Mouse (Mus musculus) E14TG2a.4 (cell line): ENCODE data around the gene Ehhadh.

ENCODE experiments used
- H3K27me3 ChIP-seq: 2 replicates; pipeline ENCODE4 v1.6.1; 2014; ENCODE audit warnings: low read length, control low read depth; ENCODE audit not compliant: insufficient read depth
- H3K36me3 ChIP-seq: 2 replicates; pipeline ENCODE4 v1.6.1; 2014; ENCODE audit warnings: low read length, control low read depth; ENCODE audit not compliant: insufficient read depth
- H3K4me1 ChIP-seq: replicated peaks from 2 replicates; pipeline ENCODE4 v1.6.1; 2014; ENCODE audit warnings: low read depth, low read length, control low read depth
- H3K4me3 ChIP-seq: replicated peaks from 2 replicates; pipeline ENCODE4 v1.5.1; 2014; ENCODE audit warnings: mild to moderate bottlenecking, low read length
- H3K9me3 ChIP-seq: 2 replicates; pipeline ENCODE4 v1.6.1; 2014; ENCODE audit warnings: low read length, control low read depth
- CTCF ChIP-seq: conservative IDR thresholded peaks from 2 replicates; pipeline ENCODE4 v1.5.1; 2014; ENCODE audit warnings: low read length
- NANOG ChIP-seq: IDR thresholded peaks from 2 replicates; pipeline ENCODE4 v1.6.1; 2014; ENCODE audit warnings: borderline replicate concordance, low read length, mixed read lengths
- POU5F1 ChIP-seq: IDR thresholded peaks from 2 replicates; pipeline ENCODE4 v1.6.1; 2014; ENCODE audit warnings: low read length, borderline replicate concordance

Gene Ehhadh

GRCm38 (mm10) chr16:21741542-21741941, 46.1 kb downstream of the Ehhadh start:
- TF ChIP-seq CTCF (no peak), POU5F1 (no peak), NANOG (no peak)
- H3K4me3 ChIP-seq, result no peak overlapping the region
- H3K36me3 ChIP-seq, result no peaks in the 10 kb centered on the region
- H3K9me3 ChIP-seq, result 0 out of 2 replicates have a peak, but pooled peaks cover 5% of the 10 kb centered on the region
- no peaks in the 10 kb centered on the region for H3K4me1 ChIP-seq
- no peaks in the 10 kb centered on the region for H3K27me3 ChIP-seq

- H3K9me3 ChIP-seq, result no peaks in the 10 kb centered on the region
- H3K4me1 ChIP-seq, result no peaks in the 10 kb centered on the region
- H3K36me3 ChIP-seq, result no peaks in the 10 kb centered on the region
- H3K4me3 ChIP-seq, result no peak overlapping the region
- no peaks in the 10 kb centered on the region for H3K27me3 ChIP-seq
- TF ChIP-seq NANOG, result no peak
- TF ChIP-seq POU5F1, result no peak
- no peak for TF ChIP-seq CTCF
Observed at GRCm38 (mm10) chr16:21735638-21736037, 52.0 kb downstream of the Ehhadh start.

- H3K4me1 ChIP-seq, result no peaks in the 10 kb centered on the region
- TF ChIP-seq CTCF (peak; percentile 73), NANOG (no peak)
- H3K36me3 ChIP-seq, result no peaks in the 10 kb centered on the region
- no peaks in the 10 kb centered on the region for H3K9me3 ChIP-seq
- H3K27me3 ChIP-seq, result no peaks in the 10 kb centered on the region
- H3K4me3 ChIP-seq, result no peak overlapping the region
Observed at GRCm38 (mm10) chr16:21727897-21728364, 59.7 kb downstream of the Ehhadh start.

GRCm38 (mm10) chr16:21727421-21727820, 60.2 kb downstream of the Ehhadh start:
- Histone ChIP-seq H3K4me3 (no peak overlapping the region), H3K9me3 (no peaks in the 10 kb centered on the region), H3K4me1 (no peaks in the 10 kb centered on the region), H3K36me3 (no peaks in the 10 kb centered on the region), H3K27me3 (no peaks in the 10 kb centered on the region)
- TF ChIP-seq NANOG, result no peak
- no peak for TF ChIP-seq CTCF
- no peak for TF ChIP-seq POU5F1

GRCm38 (mm10) chr16:21724261-21724660, 63.3 kb downstream of the Ehhadh start:
- 0 out of 2 replicates have a peak, but pooled peaks cover 2% of the 10 kb centered on the region for H3K27me3 ChIP-seq
- TF ChIP-seq POU5F1 (no peak), CTCF (no peak)
- H3K9me3 ChIP-seq, result no peaks in the 10 kb centered on the region
- no peak overlapping the region for H3K4me3 ChIP-seq
- no peaks in the 10 kb centered on the region for H3K36me3 ChIP-seq
- H3K4me1 ChIP-seq, result peaks cover 5% of the 10 kb centered on the region; the same call in 1 of the 2 replicates

- Histone ChIP-seq H3K9me3 (no peaks in the 10 kb centered on the region), H3K4me1 (peaks cover 10% of the 10 kb centered on the region; the same call in 1 of the 2 replicates), H3K27me3 (0 out of 2 replicates have a peak, but pooled peaks cover 2% of the 10 kb centered on the region), H3K36me3 (no peaks in the 10 kb centered on the region), H3K4me3 (no peak overlapping the region)
- TF ChIP-seq NANOG (no peak), POU5F1 (no peak), CTCF (no peak)
Observed at GRCm38 (mm10) chr16:21719770-21720169, 67.8 kb downstream of the Ehhadh start.

- H3K27me3 ChIP-seq, result peaks cover 4% of the 10 kb centered on the region; the same call in 1 of the 2 replicates
- no peak for TF ChIP-seq POU5F1
- no peak for TF ChIP-seq CTCF
- no peak for TF ChIP-seq NANOG
- no peaks in the 10 kb centered on the region for H3K36me3 ChIP-seq
- H3K4me3 ChIP-seq, result no peak overlapping the region
- H3K4me1 ChIP-seq, result peaks cover 13% of the 10 kb centered on the region
- no peaks in the 10 kb centered on the region for H3K9me3 ChIP-seq
Observed at GRCm38 (mm10) chr16:21714516-21714915, 73.1 kb downstream of the Ehhadh start.
